Comparison of ENCODE assay signal across 14 mouse cellular contexts in genomic region chr15:43614004-43614661, GRCm38 (mm10).
DNase-seq lines count a peak whose midpoint lies in the region; ATAC-seq and TF ChIP-seq lines count a peak whose summit lies in the region.
"Had no signal": no experiment of that assay in that cellular context is flagged by ENCODE, and none has a peak within 500 bp of the region (broad histone marks: within the 10 kb centered on the region; RNA-seq: fewer than 3 reads in every experiment).

No protein-coding gene starts in this region.

- no peaks in the 10 kb centered on the region for H3K9me3 ChIP-seq in forebrain, embryonic 14.5 days (replicated peaks; ENCODE audit: control insufficient read depth, low read length)
- no peaks in the 10 kb centered on the region for H3K9me3 ChIP-seq in forebrain, embryonic 16.5 days (ENCODE audit: control insufficient read depth, low read length)
- no peaks in the 10 kb centered on the region for H3K9me3 ChIP-seq in neural tube, embryonic 13.5 days
- no peaks in the 10 kb centered on the region for H3K9me3 ChIP-seq in hindbrain, embryonic 16.5 days (ENCODE audit: control insufficient read depth, low read length)
- H3K9me3 ChIP-seq in stomach, postnatal 0 days (ENCODE audit: control insufficient read depth, low read length): no peaks in the 10 kb centered on the region
- H3K9me3 ChIP-seq: forebrain, embryonic 10.5 days; kidney, embryonic 15.5 days had no signal

- TF ChIP-seq EP300 in stomach, postnatal 0 days (optimal IDR thresholded peaks at IDR 0.05): no peak

- H3K36me3 ChIP-seq in forebrain, embryonic 14.5 days (ENCODE audit: control insufficient read depth, insufficient read depth, low read length): no peaks in the 10 kb centered on the region
- H3K36me3 ChIP-seq in forebrain, embryonic 16.5 days (ENCODE audit: control insufficient read depth, insufficient read depth): no peaks in the 10 kb centered on the region
- H3K36me3 ChIP-seq in neural tube, embryonic 13.5 days: no peaks in the 10 kb centered on the region
- H3K36me3 ChIP-seq in hindbrain, embryonic 16.5 days (ENCODE audit: control insufficient read depth, insufficient read depth, low read length): no peaks in the 10 kb centered on the region
- H3K36me3 ChIP-seq in stomach, postnatal 0 days (ENCODE audit: control insufficient read depth, insufficient read depth, low read length): no peaks in the 10 kb centered on the region
- H3K36me3 ChIP-seq: forebrain, embryonic 10.5 days; kidney, embryonic 15.5 days had no signal

- H3K4me3 ChIP-seq in forebrain, embryonic 14.5 days (ENCODE audit: low read depth, low read length): no peak overlapping the region
- no peak overlapping the region for H3K4me3 ChIP-seq in forebrain, embryonic 16.5 days (replicated peaks; ENCODE audit: low read length)
- no peak overlapping the region for H3K4me3 ChIP-seq in neural tube, embryonic 13.5 days
- H3K4me3 ChIP-seq in hindbrain, embryonic 16.5 days (ENCODE audit: low read length): no peak overlapping the region
- no peak overlapping the region for H3K4me3 ChIP-seq in stomach, postnatal 0 days (ENCODE audit: low read depth, low read length)
- H3K4me3 ChIP-seq: forebrain, embryonic 10.5 days; kidney, embryonic 15.5 days; layer of hippocampus, adult 2 months had no signal

- no peak overlapping the region for H3K9ac ChIP-seq in forebrain, embryonic 14.5 days (ENCODE audit: low read length)
- no peak overlapping the region for H3K9ac ChIP-seq in forebrain, embryonic 16.5 days (replicated peaks; ENCODE audit: low read depth, low read length)
- no peak overlapping the region for H3K9ac ChIP-seq in neural tube, embryonic 13.5 days
- no peak overlapping the region for H3K9ac ChIP-seq in hindbrain, embryonic 16.5 days (ENCODE audit: low read depth, low read length)
- no peak overlapping the region for H3K9ac ChIP-seq in stomach, postnatal 0 days (ENCODE audit: low read length)
- H3K9ac ChIP-seq: kidney, embryonic 15.5 days had no signal

- WGBS in forebrain, embryonic 14.5 days: 33% methylated on average over 5 of the region's 5 CpGs
- WGBS in forebrain, embryonic 16.5 days: 37% methylated on average over 5 of the region's 5 CpGs
- WGBS in neural tube, embryonic 13.5 days: 40% methylated on average over 5 of the region's 5 CpGs
- 38% methylated on average over 5 of the region's 5 CpGs for WGBS in hindbrain, embryonic 16.5 days
- WGBS in stomach, postnatal 0 days: 31% methylated on average over 5 of the region's 5 CpGs

- DNase-seq in forebrain, embryonic 14.5 days (ENCODE audit: low spot score): peak; percentile 0
- DNase-seq in neural tube, embryonic 10.5 days (ENCODE audit: extremely low spot score, low spot score): no peak
- DNase-seq in retina, postnatal 1 day: peak; percentile 36
- DNase-seq in stomach, postnatal 0 days (ENCODE audit: low spot score): no peak
- no peak for DNase-seq in adrenal gland, adult 18-20 months (ENCODE audit: low spot score in 2 of 2)
- DNase-seq: adrenal gland, postnatal 25 days; lung, adult 2 months had no signal

- no peak for ATAC-seq in forebrain, embryonic 14.5 days
- no peak for ATAC-seq in forebrain, embryonic 16.5 days
- 0 out of 2 replicates have a peak, but pooled peaks have one; percentile 40 for ATAC-seq in neural tube, embryonic 13.5 days (ENCODE audit: low read depth)
- peak; percentile 63 for ATAC-seq in hindbrain, embryonic 16.5 days
- ATAC-seq in stomach, postnatal 0 days (ENCODE audit: low FRiP score, low TSS enrichment): no peak

- H3K27me3 ChIP-seq in forebrain, embryonic 14.5 days (replicated peaks; ENCODE audit: control insufficient read depth, insufficient read depth, low read length): no peaks in the 10 kb centered on the region
- H3K27me3 ChIP-seq in forebrain, embryonic 16.5 days (replicated peaks; ENCODE audit: control insufficient read depth, insufficient read depth, low read length): no peaks in the 10 kb centered on the region
- H3K27me3 ChIP-seq in neural tube, embryonic 13.5 days: no peaks in the 10 kb centered on the region
- no peaks in the 10 kb centered on the region for H3K27me3 ChIP-seq in hindbrain, embryonic 16.5 days (replicated peaks; ENCODE audit: control insufficient read depth, insufficient read depth, low read length)
- H3K27me3 ChIP-seq in stomach, postnatal 0 days (ENCODE audit: control insufficient read depth, insufficient read depth, low read length): no peaks in the 10 kb centered on the region
- H3K27me3 ChIP-seq: kidney, embryonic 15.5 days had no signal

- TF ChIP-seq CTCF in stomach, postnatal 0 days (IDR thresholded peaks at IDR 0.05; ENCODE audit: low read depth): no peak

- H3K4me2 ChIP-seq in forebrain, embryonic 14.5 days (ENCODE audit: low read length): no peak overlapping the region
- H3K4me2 ChIP-seq in forebrain, embryonic 16.5 days (ENCODE audit: low read length): no peak overlapping the region
- H3K4me2 ChIP-seq in neural tube, embryonic 13.5 days: no peak overlapping the region
- no peak overlapping the region for H3K4me2 ChIP-seq in hindbrain, embryonic 16.5 days (ENCODE audit: low read length)
- H3K4me2 ChIP-seq in stomach, postnatal 0 days (replicated peaks; ENCODE audit: low read depth): no peak overlapping the region
- H3K4me2 ChIP-seq: kidney, embryonic 15.5 days had no signal

- no peaks in the 10 kb centered on the region for H3K4me1 ChIP-seq in forebrain, embryonic 14.5 days (ENCODE audit: control insufficient read depth, insufficient read depth, low read length)
- H3K4me1 ChIP-seq in forebrain, embryonic 16.5 days (replicated peaks; ENCODE audit: control insufficient read depth, insufficient read depth, low read length): no peaks in the 10 kb centered on the region
- H3K4me1 ChIP-seq in neural tube, embryonic 13.5 days (replicated peaks): peaks cover 6% of the 10 kb centered on the region; the same call in 1 of the 2 replicates
- H3K4me1 ChIP-seq in hindbrain, embryonic 16.5 days (ENCODE audit: control insufficient read depth, insufficient read depth, low read depth, low read length): peaks cover 4% of the 10 kb centered on the region; the same call in 1 of the 2 replicates
- H3K4me1 ChIP-seq in stomach, postnatal 0 days (replicated peaks; ENCODE audit: control insufficient read depth, insufficient read depth): no peaks in the 10 kb centered on the region
- H3K4me1 ChIP-seq: kidney, embryonic 15.5 days had no signal

- H3K27ac ChIP-seq in forebrain, embryonic 14.5 days (ENCODE audit: low read depth, low read length): no peak overlapping the region
- no peak overlapping the region for H3K27ac ChIP-seq in forebrain, embryonic 16.5 days (ENCODE audit: low read length)
- no peak overlapping the region for H3K27ac ChIP-seq in neural tube, embryonic 13.5 days (replicated peaks)
- H3K27ac ChIP-seq in hindbrain, embryonic 16.5 days (ENCODE audit: low read depth, low read length): no peak overlapping the region
- H3K27ac ChIP-seq in stomach, postnatal 0 days (replicated peaks): no peak overlapping the region
- H3K27ac ChIP-seq: forebrain, embryonic 10.5 days; kidney, embryonic 15.5 days; layer of hippocampus, adult 2 months; macrophage had no signal

Comparison
In these comparisons a context has a peak if more than half of its experiments do, and no peak if none do; other contexts are left out.
1. ATAC-seq: peak in neural tube, embryonic 13.5 days (single experiment) and hindbrain, embryonic 16.5 days (single experiment); none in forebrain, embryonic 14.5 days (single experiment), forebrain, embryonic 16.5 days (single experiment) and stomach, postnatal 0 days (single experiment).
2. DNase-seq: peak in forebrain, embryonic 14.5 days (single experiment) and retina, postnatal 1 day (single experiment); none in neural tube, embryonic 10.5 days (single experiment), stomach, postnatal 0 days (single experiment) and adrenal gland, adult 18-20 months (0 of 2).